Mouse (Mus musculus): ENCODE results near the gene Tcp1.

GRCm38 (mm10) chr17:12963476-12963875 lies 48.0 kb downstream of the Tcp1 start:
- TF ChIP-seq POLR2A (IDR thresholded peaks at IDR 0.05; ENCODE audit: borderline replicate concordance, extremely low read depth, insufficient read depth, insufficient read length, poor library complexity, severe bottlenecking) (no peak), CTCF (IDR thresholded peaks at IDR 0.05; ENCODE audit: borderline replicate concordance, extremely low read depth, insufficient read depth, insufficient read length) (no peak)

All from brain, embryonic 14.5 days (tissue).